Mouse (Mus musculus) B cell, adult (primary cell): ENCODE measurements around the gene Mmp1b. TPM values are rescaled to one million over a fixed set of nuclear protein-coding genes. Genes with fewer than 3 reads are reported as not detected.

ENCODE experiments used
- total RNA-seq: library from RNA; stranded (reverse); gene quantifications from 4 replicates; pipeline ENCODE4 v1.2.4, GENCODE M21; 2023; ENCODE audit not compliant: inconsistent age

Mmp1b gene
- not detected in 4 replicates for total RNA-seq

DNA sequence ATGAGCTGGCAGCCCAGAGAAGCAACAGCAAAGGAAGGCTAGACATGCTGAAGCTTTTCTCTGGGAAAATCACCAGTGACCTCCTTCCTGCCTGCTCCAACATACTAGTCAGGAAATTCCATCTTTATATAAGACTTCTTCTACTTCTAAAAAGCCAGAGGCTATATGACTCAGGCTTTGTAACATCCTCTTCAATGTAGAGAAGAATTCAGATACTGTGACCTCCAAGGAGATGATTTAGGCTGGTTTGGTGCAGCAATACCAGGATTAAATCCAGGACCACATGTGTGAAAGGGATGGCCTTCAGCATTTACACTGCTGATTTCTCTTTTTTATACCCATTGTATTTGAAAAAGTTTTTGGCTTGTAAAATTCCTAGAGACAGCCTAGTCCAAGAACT is at the start of gene Mmp1b:
Gene Mmp1b, minus strand, starts transcription at position 101 of the 400 bp plus-strand sequence.

DNA sequence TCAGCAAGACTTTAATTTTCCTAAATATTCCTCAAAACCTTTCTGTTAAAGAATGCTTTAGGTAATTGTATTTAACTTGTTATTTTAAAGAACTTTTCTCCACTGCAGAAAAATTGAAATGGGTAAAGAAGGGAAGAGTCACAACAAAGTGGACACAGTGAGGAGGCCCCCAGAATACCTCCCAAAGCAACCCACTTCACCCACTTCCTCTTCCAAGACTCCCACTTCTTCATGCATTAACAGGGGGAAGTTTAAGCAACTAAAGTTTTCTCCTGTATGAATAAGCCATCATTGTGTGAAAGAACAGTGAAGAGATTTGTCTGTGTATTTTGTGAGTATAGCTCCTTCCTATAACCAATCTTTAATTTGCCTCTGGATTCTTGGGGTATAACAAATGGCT is 43.7 kb downstream of the Mmp1b start, which contains the start of gene Mmp12:
Gene Mmp12, plus strand, starts transcription at position 275 of the 400 bp plus-strand sequence.

Other genes starting within 250 kb of the Mmp1b start
- 6.0 to 7.0 TPM (median 6.3 TPM) in 4 replicates for gene Dync2h1, start 203.6 kb downstream of the Mmp1b start, total RNA-seq
- gene Dcun1d5, start 203.5 kb downstream of the Mmp1b start, total RNA-seq = 67.0 to 80.0 TPM (median 72.4 TPM) in 4 replicates
- gene Mmp13, start 115.5 kb downstream of the Mmp1b start, total RNA-seq = not detected in 4 replicates
- 1.4 TPM in 1 of 4 replicates, not detected in the others for gene Mmp12, start 43.7 kb downstream of the Mmp1b start, total RNA-seq
- not detected in 4 replicates for gene Mmp3, start 57.8 kb upstream of the Mmp1b start, total RNA-seq
- not detected in 4 replicates for gene Mmp10, start 114.3 kb upstream of the Mmp1b start, total RNA-seq
- 0.19 to 0.35 TPM (median 0.21 TPM) in 3 of 4 replicates, not detected in the other for gene Mmp8, start 170.4 kb upstream of the Mmp1b start, total RNA-seq
- not detected in 4 replicates for gene Mmp27, start 183.3 kb upstream of the Mmp1b start, total RNA-seq
- not detected in 4 replicates for gene Mmp20, start 240.2 kb upstream of the Mmp1b start, total RNA-seq